Mouse (Mus musculus) liver, embryonic 14.5 days (tissue): ENCODE results near the gene Anks1. TPM values are rescaled to one million over a fixed set of nuclear protein-coding genes. Genes with fewer than 3 reads are reported as not detected.

Experiments used
- ATAC-seq: fragments of 200-750 bp; cut with Nextera tagmentation; 2 replicates; pipeline ENCODE4 v1.8.0; 2017; ENCODE audit warnings: moderate number of reproducible peaks, mild to moderate bottlenecking, moderate library complexity; ENCODE audit not compliant: insufficient read depth
- DNase-seq, 3 experiments: peaks; one replicate each; pipeline ENCODE4 v3.0.0-alpha.2; 2012 to 2013; ENCODE audit warnings: low read depth in 3 of 3, low spot score in 3 of 3
- H3K27ac ChIP-seq: fragments of 300-500 bp; sonication (generic); 2 replicates; pipeline ENCODE4 v1.5.1; 2014; ENCODE audit warnings: moderate library complexity, mild to moderate bottlenecking, control low read depth, inconsistent platforms
- H3K27me3 ChIP-seq: fragments of 300-500 bp; sonication (generic); 2 replicates; pipeline ENCODE4 v1.6.1; 2014; ENCODE audit warnings: mild to moderate bottlenecking, low read length, moderate library complexity; ENCODE audit not compliant: control insufficient read depth, insufficient read depth
- H3K36me3 ChIP-seq: fragments of 300-500 bp; sonication (generic); replicated peaks from 2 replicates; pipeline ENCODE4 v1.6.1; 2014; ENCODE audit warnings: low read depth; ENCODE audit not compliant: control insufficient read depth, insufficient read depth
- H3K4me1 ChIP-seq, 2 experiments: fragments of 200-500 bp in 1 of 2; fragments of 300-500 bp in 1 of 2; sonication (generic) in 1 of 2; replicated peaks; 2 replicates each; pipeline ENCODE4 v1.6.1; 2012 to 2014; ENCODE audit warnings: antibody characterized with exemption in 1 of 2, inconsistent platforms in 1 of 2, low read length in 1 of 2; ENCODE audit not compliant: control insufficient read depth in 2 of 2, insufficient read depth in 2 of 2
- H3K4me2 ChIP-seq: fragments of 300-500 bp; sonication (generic); 2 replicates; pipeline ENCODE4 v1.6.1; 2014; ENCODE audit warnings: low read depth, mild to moderate bottlenecking, control low read depth, moderate library complexity
- H3K4me3 ChIP-seq, 2 experiments: fragments of 200-500 bp in 1 of 2; fragments of 300-500 bp in 1 of 2; sonication (generic) in 1 of 2; 2 replicates each; pipeline ENCODE4 v1.5.1; 2012 to 2014; ENCODE audit warnings: low read depth in 2 of 2, low read length in 2 of 2, mild to moderate bottlenecking in 2 of 2, control low read depth in 1 of 2, inconsistent platforms in 1 of 2, moderate library complexity in 1 of 2; ENCODE audit not compliant: insufficient read depth in 1 of 2
- H3K9ac ChIP-seq: fragments of 300-500 bp; sonication (generic); replicated peaks from 2 replicates; pipeline ENCODE4 v1.6.1; 2014; ENCODE audit warnings: mild to moderate bottlenecking, control low read depth, moderate library complexity
- H3K9me3 ChIP-seq: fragments of 300-500 bp; sonication (generic); 2 replicates; pipeline ENCODE4 v1.6.1; 2016; ENCODE audit warnings: low read length, mixed read lengths; ENCODE audit not compliant: control insufficient read depth
- CTCF ChIP-seq: IDR thresholded peaks from 2 replicates; pipeline ENCODE4 v1.5.1; 2016; ENCODE audit warnings: antibody characterized with exemption, low read depth, control low read depth
- EP300 ChIP-seq: IDR thresholded peaks from 2 replicates; pipeline ENCODE4 v1.6.1; 2016; ENCODE audit warnings: antibody characterized with exemption, low read depth
- WGBS: fragments of 180-500 bp; shearing (Covaris S2); extraction: QIAGEN DNeasy Blood & Tissue Kit; methylation state at CpG from one replicate; pipeline ENCODE4 v1.1.7; 2014; ENCODE audit not compliant: insufficient replicate concordance; 5-methylcytosine and 5-hydroxymethylcytosine counted together
- polyA plus RNA-seq, 2 experiments: library from polyadenylated mRNA; depleted of rRNA in 1 of 2; stranded (reverse) in 1 of 2; unstranded in 1 of 2; fragments of >200 nt; fragmentation: Nextera tagmentation in 1 of 2; extraction: Ambion mirVana in 1 of 2; gene quantifications; 2 replicates each; pipeline versions ENCODE4 v1.2.1 to v1.2.3; 2012 to 2014

Anks1 gene
- polyA plus RNA-seq, 2 experiments = 2.4 to 5.3 TPM

DNA sequence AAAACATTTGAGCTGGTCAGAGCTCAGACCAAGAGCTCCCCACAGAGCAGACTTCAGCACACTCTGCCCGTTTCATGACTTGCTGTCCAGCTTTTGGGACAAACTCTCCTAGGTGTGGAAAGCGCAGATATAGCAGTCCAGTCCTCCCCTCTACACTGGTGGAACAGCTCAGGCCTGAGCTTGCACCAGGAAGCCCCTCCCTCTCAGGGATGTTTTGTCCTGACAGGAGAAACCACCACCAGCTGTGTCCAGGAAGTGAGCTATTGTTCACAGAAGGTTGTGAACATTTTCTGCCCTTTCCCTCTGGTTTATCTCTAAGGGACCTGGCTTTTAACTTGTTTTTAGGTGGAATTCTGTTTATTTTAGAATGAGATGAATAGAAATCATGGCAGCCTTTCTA lies 120.2 kb downstream of the Anks1 start:
- Histone ChIP-seq H3K9me3 (no peaks in the 10 kb centered on the region), H3K4me3 (no peak overlapping the region), H3K4me2 (no peak overlapping the region), H3K27me3 (no peaks in the 10 kb centered on the region), H3K27ac (no peak overlapping the region), H3K4me1 (peaks cover 0 to 26% of the 10 kb centered on the region in 2 experiments; a peak in 1 of 4 replicates), H3K9ac (no peak overlapping the region), H3K36me3 (no peaks in the 10 kb centered on the region)
- ATAC-seq (no peak), DNase-seq (no peak)
- WGBS = 26% methylated on average over 2 of the region's 2 CpGs
- TF ChIP-seq CTCF = no peak
- no peak for TF ChIP-seq EP300

DNA sequence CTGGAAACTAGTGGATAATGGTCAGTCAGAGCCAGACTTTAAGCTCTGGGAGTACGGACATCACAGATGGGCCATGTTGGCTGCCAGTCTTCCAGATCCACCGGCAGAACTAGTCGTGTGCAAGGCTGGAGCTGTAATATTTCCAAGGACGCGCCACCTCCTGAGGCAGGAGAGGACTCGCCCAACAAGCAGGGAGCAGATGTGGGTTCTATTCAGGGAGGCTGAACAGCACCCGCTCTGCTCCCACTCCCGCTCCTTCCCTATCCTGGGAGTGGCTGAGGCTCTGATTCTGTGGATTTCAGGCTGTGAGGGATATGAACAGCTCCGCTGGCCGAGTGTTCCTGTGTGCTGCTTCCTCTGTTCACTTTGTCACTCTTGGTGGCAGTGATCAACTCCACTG lies 121.3 kb downstream of the Anks1 start:
- Histone ChIP-seq H3K4me1 (peaks cover 0 to 24% of the 10 kb centered on the region in 2 experiments; a peak in 1 of 4 replicates), H3K4me3 (no peak overlapping the region), H3K27ac (no peak overlapping the region), H3K9ac (no peak overlapping the region), H3K36me3 (no peaks in the 10 kb centered on the region), H3K9me3 (no peaks in the 10 kb centered on the region), H3K27me3 (no peaks in the 10 kb centered on the region), H3K4me2 (no peak overlapping the region)
- no peak for TF ChIP-seq EP300
- TF ChIP-seq CTCF = no peak
- 79% methylated on average over 10 of the region's 10 CpGs for WGBS
- ATAC-seq = no peak
- DNase-seq = no peak

DNA sequence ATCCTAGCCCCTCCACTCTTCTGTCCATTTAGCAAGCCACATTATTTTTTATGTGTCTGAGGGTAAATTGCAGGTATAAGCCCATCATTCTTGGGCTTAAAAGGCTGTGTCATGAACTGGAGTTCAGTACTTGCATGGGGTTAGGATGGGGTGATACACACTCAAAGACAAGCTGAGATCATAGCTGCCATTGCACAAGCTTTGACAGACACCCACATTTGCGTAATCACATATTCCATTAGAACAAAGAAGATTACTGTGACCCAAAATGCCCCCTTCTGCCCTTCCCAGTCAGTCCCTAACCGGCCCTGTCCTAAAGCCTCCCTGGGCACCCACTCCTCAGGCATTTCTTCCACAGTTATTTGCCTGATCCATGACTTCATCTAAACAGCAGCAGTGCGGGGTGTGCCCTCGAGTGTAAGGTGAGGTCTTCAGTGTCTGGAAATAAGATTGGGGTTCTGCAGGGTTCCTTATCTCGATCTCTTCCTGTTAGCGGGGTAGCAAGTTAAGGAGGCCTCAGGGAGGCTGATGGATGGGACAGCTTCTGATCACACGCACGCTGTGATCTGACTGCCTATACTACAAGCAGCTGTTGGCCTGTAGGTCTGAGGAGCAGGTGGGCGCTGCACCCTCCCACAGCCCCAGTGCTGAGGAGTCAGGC lies 122.3 kb downstream of the Anks1 start:
- Histone ChIP-seq H3K4me3 (no peak overlapping the region), H3K9me3 (no peaks in the 10 kb centered on the region), H3K36me3 (no peaks in the 10 kb centered on the region), H3K27ac (no peak overlapping the region), H3K4me2 (no peak overlapping the region), H3K27me3 (no peaks in the 10 kb centered on the region), H3K9ac (no peak overlapping the region), H3K4me1 (peaks cover 0 to 18% of the 10 kb centered on the region in 2 experiments; a peak in 1 of 4 replicates)
- ATAC-seq (no peak), DNase-seq (no peak)
- WGBS = 24% methylated on average over 9 of the region's 9 CpGs
- TF ChIP-seq EP300 = no peak
- TF ChIP-seq CTCF = no peak

- Histone ChIP-seq H3K27me3 (no peaks in the 10 kb centered on the region), H3K9ac (no peak overlapping the region), H3K4me3 (no peak overlapping the region), H3K4me2 (no peak overlapping the region), H3K4me1 (peaks cover 0 to 14% of the 10 kb centered on the region in 2 experiments; a peak in 1 of 4 replicates), H3K36me3 (no peaks in the 10 kb centered on the region), H3K9me3 (no peaks in the 10 kb centered on the region), H3K27ac (no peak overlapping the region)
- WGBS = 80% methylated on average over 10 of the region's 10 CpGs
- ATAC-seq = no peak
- TF ChIP-seq EP300 = no peak
- TF ChIP-seq CTCF = no peak
- no peak for DNase-seq
Measured at GRCm38 (mm10) chr17:28032219-28032618, 123.1 kb downstream of the Anks1 start.

DNA sequence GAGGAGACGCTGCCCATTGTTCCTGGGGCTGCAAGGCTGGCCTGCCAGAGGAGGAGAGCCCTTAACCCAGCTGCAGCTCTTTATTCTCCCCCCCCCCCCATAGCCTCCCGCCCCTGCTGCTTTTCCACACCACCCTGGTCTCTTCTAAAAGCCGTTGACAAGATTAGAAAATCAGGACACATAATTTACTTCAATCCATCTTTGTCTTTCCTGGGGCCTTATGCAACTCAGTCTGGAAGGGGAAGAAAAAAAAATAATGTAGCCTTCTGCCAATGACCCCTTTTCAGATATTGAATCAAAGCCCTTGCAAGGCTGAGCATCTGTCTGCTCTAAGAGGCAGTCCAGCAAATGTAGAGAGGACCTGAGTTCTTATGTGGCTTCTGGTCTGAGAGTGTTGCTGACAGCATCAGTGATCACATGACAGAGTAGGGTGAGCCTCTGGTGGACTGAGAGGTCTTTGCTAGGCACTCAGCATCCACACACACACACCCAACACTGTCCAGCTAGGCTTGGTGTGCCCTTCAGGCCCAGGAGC lies 124.0 kb downstream of the Anks1 start:
- Histone ChIP-seq H3K36me3 (no peaks in the 10 kb centered on the region), H3K27me3 (no peaks in the 10 kb centered on the region), H3K9me3 (no peaks in the 10 kb centered on the region), H3K9ac (no peak overlapping the region), H3K4me1 (peaks cover 0 to 14% of the 10 kb centered on the region in 2 experiments; a peak in 1 of 4 replicates), H3K27ac (no peak overlapping the region), H3K4me2 (no peak overlapping the region), H3K4me3 (no peak overlapping the region)
- 84% methylated on average over 3 of the region's 3 CpGs for WGBS
- TF ChIP-seq EP300 (no peak), CTCF (no peak)
- DNase-seq (no peak), ATAC-seq (no peak)
